Mouse (Mus musculus) cerebellum, adult 2 months (tissue): ENCODE measurements at regions not wholly inside any gene's neighbourhood (a gene's known extent, or its start where the extent isn't known, plus 50 kb on each side); places are given as distances from the start of the nearest gene placed in this dataset.

Experiments used
- DNase-seq, 2 experiments: peaks; one replicate each; pipeline ENCODE4 v3.0.0; 2021
- H3K27ac ChIP-seq: fragments of 200-500 bp; 2 replicates; pipeline ENCODE4 v1.5.1; 2012; ENCODE audit warnings: low read length, control low read depth, inconsistent platforms; ENCODE audit not compliant: insufficient read depth
- H3K27me3 ChIP-seq: fragments of 200-500 bp; 2 replicates; pipeline ENCODE4 v1.6.1; 2012; ENCODE audit warnings: inconsistent platforms, mild to moderate bottlenecking, low read length, moderate library complexity; ENCODE audit not compliant: control insufficient read depth, insufficient read depth
- H3K4me1 ChIP-seq: fragments of 200-500 bp; 2 replicates; pipeline ENCODE4 v1.6.1; 2011; ENCODE audit warnings: low read length; ENCODE audit not compliant: control insufficient read depth, insufficient read depth
- H3K4me3 ChIP-seq: fragments of 200-500 bp; replicated peaks from 2 replicates; pipeline ENCODE3; 2011; ENCODE audit warnings: mild to moderate bottlenecking, low read depth, low read length, control low read depth; ENCODE audit not compliant: insufficient read depth
- CTCF ChIP-seq: fragments of 200-500 bp; IDR thresholded peaks from 2 replicates; pipeline ENCODE4 v1.5.1; 2011; ENCODE audit warnings: low read depth, mild to moderate bottlenecking, control low read depth, low read length, moderate library complexity, borderline replicate concordance; ENCODE audit not compliant: insufficient read depth
- POLR2A ChIP-seq: fragments of 200-500 bp; IDR thresholded peaks from 2 replicates; pipeline ENCODE4 v1.6.1; 2011; ENCODE audit warnings: low read length, control low read depth, borderline replicate concordance; ENCODE audit not compliant: insufficient read depth
- WGBS: fragments of 180-500 bp; shearing (Covaris S2); methylation state at CpG from one replicate; pipeline ENCODE4 v1.1.7; 2018; 5-methylcytosine and 5-hydroxymethylcytosine counted together

DNA sequence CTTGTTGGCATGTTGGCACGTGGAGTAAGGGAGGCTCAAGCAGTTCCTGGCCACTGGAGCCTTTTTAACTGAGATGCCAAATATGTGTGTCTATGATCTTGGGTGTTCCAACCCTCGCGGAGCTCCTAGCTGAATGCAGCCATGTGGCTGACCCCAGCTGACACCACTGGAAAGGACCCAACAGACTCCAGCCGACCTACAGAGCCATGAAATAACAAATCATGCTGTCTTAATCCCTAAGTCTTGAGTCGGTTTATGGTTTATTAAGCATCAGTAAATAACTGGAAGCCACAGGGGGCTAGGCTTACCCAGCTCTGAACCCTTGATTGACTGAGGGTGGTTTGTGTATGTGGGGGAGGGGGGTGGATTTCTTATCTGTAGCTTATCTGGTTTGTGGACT lies 293.2 kb downstream of the Lyplal1 start:
- TF ChIP-seq CTCF = no peak
- TF ChIP-seq POLR2A = no peak
- no peak overlapping the region for H3K4me3 ChIP-seq
- H3K27ac ChIP-seq = no peak overlapping the region
- no peak for DNase-seq
- 17% methylated on average over 5 of the region's 5 CpGs for WGBS
- H3K27me3 ChIP-seq = no peaks in the 10 kb centered on the region
- H3K4me1 ChIP-seq = no peaks in the 10 kb centered on the region

DNA sequence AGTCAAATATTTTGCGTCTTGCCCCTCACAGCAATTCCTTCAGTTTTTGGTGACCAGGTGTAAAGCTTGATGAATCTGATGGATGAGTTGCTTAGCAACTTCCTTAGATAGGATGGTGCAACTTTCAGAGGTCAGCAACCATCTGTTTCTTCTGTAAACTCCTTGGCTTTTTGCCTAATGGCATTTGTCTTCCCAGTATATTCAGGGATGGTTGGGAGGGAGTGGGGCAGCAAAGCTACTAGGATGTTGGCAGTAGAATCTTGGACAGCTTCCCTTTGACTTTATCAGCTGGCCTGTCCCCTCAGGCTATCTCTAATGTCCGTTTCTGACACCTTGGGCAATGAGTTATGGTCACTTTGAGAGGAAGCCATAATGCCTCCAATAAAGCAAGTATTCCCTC lies 289.1 kb downstream of the Lyplal1 start:
- no peak for DNase-seq
- Histone ChIP-seq H3K27me3 (no peaks in the 10 kb centered on the region), H3K27ac (no peak overlapping the region), H3K4me3 (no peak overlapping the region), H3K4me1 (no peaks in the 10 kb centered on the region)
- TF ChIP-seq CTCF (no peak), POLR2A (no peak)
- 23% methylated on average over 2 of the region's 2 CpGs for WGBS

DNA sequence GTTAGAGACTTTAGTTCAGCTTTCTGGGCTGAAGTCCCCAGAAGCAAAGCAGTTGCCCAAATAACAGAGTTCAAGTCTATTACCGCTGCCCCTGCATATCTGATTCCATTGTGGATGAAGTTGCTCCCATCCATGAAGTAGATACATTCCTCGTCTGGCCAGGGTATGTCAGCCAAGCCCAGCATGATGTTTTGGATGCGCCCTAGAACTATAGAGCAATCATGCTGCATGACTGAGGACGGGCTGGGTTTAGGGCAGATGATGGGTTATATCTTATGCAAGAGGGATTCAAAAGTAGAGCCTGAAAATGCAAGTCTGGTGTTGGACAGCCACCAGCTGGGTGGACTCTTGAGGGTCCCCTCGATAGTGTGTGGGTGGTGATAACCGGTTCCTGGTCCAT lies 288.6 kb downstream of the Lyplal1 start:
- Histone ChIP-seq H3K27me3 (no peaks in the 10 kb centered on the region), H3K4me3 (no peak overlapping the region), H3K4me1 (no peaks in the 10 kb centered on the region), H3K27ac (no peak overlapping the region)
- TF ChIP-seq CTCF (no peak), POLR2A (no peak)
- WGBS = 26% methylated on average over 6 of the region's 6 CpGs
- no peak for DNase-seq

DNA sequence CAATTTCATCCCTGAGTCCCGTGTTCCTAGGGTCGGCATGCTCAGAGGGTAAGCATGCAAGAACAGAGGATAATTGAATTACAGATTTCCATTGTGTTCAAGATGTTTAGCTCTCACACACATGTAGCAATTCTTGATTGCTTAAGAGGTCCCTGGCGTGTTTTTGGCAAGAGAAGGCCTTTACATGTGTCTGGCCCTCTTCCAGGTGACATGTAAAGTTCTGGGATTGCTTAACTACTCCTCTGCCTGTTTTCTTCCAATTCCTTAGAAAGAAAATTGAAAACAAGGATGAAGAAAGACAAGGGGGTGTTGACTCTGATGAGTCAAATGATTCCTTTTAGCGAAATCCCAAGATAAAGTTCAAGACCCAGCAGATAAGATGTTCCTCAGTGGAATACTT lies 285.1 kb downstream of the Lyplal1 start:
- no peaks in the 10 kb centered on the region for H3K4me1 ChIP-seq
- no peak for DNase-seq
- H3K4me3 ChIP-seq = no peak overlapping the region
- WGBS = 63% methylated on average over 4 of the region's 4 CpGs
- TF ChIP-seq POLR2A (no peak), CTCF (no peak)
- H3K27me3 ChIP-seq = no peaks in the 10 kb centered on the region
- H3K27ac ChIP-seq = no peak overlapping the region

DNA sequence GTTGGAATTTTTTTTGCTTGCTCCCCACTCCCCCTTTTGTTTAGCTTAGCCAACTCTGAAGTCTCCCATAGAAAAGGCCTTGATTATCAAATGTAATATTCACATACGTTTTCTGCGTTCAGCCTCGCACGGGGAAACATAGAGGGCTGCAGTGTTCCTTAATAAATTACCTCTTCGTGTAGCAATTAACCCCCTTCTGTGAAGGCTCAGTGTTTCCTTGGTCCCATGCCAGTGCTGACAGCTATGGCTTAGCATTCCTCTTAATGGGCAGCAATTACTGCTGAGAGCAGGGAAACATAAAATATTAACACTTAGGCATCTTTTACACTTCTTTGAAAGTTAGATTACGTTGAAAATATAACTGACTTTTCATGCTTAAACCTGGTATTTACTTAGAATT lies 282.9 kb downstream of the Lyplal1 start:
- no peak overlapping the region for H3K4me3 ChIP-seq
- H3K4me1 ChIP-seq = no peaks in the 10 kb centered on the region
- no peak for DNase-seq
- no peaks in the 10 kb centered on the region for H3K27me3 ChIP-seq
- 16% methylated on average over 6 of the region's 6 CpGs for WGBS
- no peak overlapping the region for H3K27ac ChIP-seq
- TF ChIP-seq POLR2A = no peak
- TF ChIP-seq CTCF = no peak

DNA sequence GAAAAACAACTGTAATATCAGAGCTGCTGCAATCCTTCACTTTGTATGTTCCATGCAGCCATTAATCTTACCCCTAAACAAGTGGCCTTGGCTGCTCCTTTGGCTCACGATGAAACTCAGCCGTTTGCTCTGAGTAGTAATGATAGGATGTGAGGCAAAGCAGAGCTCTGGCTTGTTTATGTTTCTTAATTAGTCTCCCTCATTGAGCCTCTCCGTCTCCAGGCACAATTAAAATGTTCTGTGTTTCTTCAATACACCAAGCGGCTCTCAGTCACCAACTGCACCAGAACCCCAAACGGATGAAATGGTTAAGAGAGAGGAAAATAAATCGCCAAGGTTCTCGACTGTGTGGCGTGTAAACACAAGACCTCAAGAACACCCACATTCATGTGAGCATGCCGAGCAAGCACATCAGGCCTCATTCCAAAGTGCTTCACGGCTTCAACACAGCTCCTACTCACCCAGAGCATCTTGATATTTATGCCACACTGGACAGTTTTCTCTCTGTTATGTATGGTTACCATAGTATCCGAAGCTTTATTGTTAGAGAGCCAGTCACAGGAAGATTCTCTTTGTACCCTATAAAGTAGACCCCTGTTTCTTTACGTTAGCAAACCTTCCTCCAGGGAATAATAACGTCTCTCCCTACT lies 280.4 kb downstream of the Lyplal1 start:
- Histone ChIP-seq H3K27me3 (no peaks in the 10 kb centered on the region), H3K27ac (no peak overlapping the region), H3K4me1 (no peaks in the 10 kb centered on the region), H3K4me3 (no peak overlapping the region)
- TF ChIP-seq CTCF = no peak
- no peak for TF ChIP-seq POLR2A
- DNase-seq = no peak
- WGBS = 83% methylated on average over 13 of the region's 13 CpGs

DNA sequence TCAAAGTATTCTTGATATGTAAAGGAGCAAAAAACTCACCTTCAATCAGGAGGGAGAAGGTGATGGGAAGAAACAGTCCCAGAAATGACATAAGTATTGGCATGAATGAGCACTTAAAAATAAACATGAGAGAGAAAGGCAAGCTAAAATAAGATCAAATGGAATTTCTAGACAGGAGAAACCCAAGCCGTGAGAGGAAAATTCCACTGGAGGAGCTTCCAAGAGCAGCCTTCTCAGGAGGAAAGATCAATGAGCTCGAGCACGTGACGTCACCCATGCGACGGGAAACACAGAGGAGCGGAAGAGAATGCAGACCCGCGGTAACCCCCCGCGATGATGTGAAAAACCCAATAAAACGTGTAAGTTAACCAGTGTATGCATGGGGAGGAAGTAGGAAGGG lies 274.6 kb downstream of the Lyplal1 start:
- no peak for DNase-seq
- 87% methylated on average over 12 of the region's 12 CpGs for WGBS
- TF ChIP-seq CTCF (no peak), POLR2A (no peak)
- Histone ChIP-seq H3K27ac (no peak overlapping the region), H3K27me3 (no peaks in the 10 kb centered on the region), H3K4me3 (no peak overlapping the region), H3K4me1 (no peaks in the 10 kb centered on the region)

DNA sequence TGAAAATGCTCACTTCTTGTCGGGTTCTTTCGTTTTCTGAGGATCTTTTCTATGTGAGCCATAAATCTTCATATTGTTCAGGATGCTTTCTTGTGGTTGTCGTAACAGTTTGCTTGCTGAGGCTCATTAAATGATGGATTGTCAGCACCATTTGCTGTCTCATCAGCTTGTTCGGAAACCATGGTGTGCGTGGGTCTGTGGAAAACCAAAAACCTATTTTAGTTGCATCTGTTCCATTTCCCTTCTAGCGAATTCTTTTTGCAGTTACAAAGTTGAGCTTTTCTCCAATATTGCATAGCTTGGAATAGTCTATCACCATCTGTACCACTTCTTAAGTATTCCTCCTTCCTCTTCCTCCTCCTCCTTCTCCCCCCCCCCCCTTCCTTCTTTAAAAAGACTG lies 269.9 kb downstream of the Lyplal1 start:
- TF ChIP-seq CTCF = no peak
- no peak for TF ChIP-seq POLR2A
- Histone ChIP-seq H3K4me1 (no peaks in the 10 kb centered on the region), H3K27me3 (no peaks in the 10 kb centered on the region), H3K27ac (no peak overlapping the region), H3K4me3 (no peak overlapping the region)
- 90% methylated on average over 6 of the region's 6 CpGs for WGBS
- no peak for DNase-seq

DNA sequence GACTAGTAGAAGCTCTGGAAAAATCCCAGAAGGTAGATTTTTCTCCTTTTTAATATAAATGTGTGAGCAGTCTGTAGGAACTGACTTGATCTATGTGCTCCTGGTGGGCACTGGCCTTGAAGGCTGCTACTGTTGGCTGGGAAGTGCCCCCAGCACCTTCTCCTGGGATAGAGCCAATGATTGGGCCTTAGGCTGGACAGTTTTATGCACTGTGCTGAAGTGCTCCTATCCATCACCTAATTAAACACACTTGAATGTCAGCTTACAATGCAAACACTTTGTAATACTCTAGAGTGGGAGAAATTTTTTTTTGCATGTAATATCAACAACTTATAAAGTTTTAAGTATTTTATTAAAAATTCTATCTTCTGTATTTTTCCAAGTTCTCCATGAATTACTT lies 266.5 kb downstream of the Lyplal1 start:
- TF ChIP-seq CTCF (no peak), POLR2A (no peak)
- no peak overlapping the region for H3K27ac ChIP-seq
- no peaks in the 10 kb centered on the region for H3K4me1 ChIP-seq
- no peak for DNase-seq
- H3K27me3 ChIP-seq = no peaks in the 10 kb centered on the region
- H3K4me3 ChIP-seq = no peak overlapping the region
